Mouse (Mus musculus) megakaryocyte, embryonic 14.5 days (primary cell): ENCODE results near the gene Guk1. TPM values are rescaled to one million over a fixed set of nuclear protein-coding genes. Genes with fewer than 3 reads are reported as not detected.
"Not testable (repeated sequence)": the region's sequence is repeated elsewhere in the genome, so short reads cannot be mapped to it uniquely, and the experiment has no call there.

Source experiments
- H3K27me3 ChIP-seq: replicated peaks from 2 replicates; pipeline ENCODE3; 2012; ENCODE audit warnings: inconsistent platforms
- H3K36me3 ChIP-seq: replicated peaks from 2 replicates; pipeline ENCODE3; 2012; ENCODE audit warnings: low read length, inconsistent platforms, mixed read lengths
- H3K4me1 ChIP-seq: 2 replicates; pipeline ENCODE4 v1.6.1; 2012; ENCODE audit warnings: inconsistent platforms
- H3K4me3 ChIP-seq: replicated peaks from 2 replicates; pipeline ENCODE3; 2012; ENCODE audit warnings: moderate library complexity, mild to moderate bottlenecking, inconsistent platforms
- H3K9me3 ChIP-seq: 2 replicates; pipeline ENCODE4 v1.6.1; 2012; ENCODE audit warnings: inconsistent platforms
- FLI1 ChIP-seq: IDR thresholded peaks from 2 replicates; pipeline ENCODE4 v1.6.1; 2012; ENCODE audit warnings: low read length, inconsistent platforms, mixed read lengths
- GATA1 ChIP-seq: IDR thresholded peaks from 3 replicates; pipeline ENCODE4 v1.6.1; 2012; ENCODE audit warnings: mixed read lengths, low read length, inconsistent platforms, borderline replicate concordance
- polyA plus RNA-seq: library from polyadenylated mRNA; stranded (reverse); fragments of >175 nt; gene quantifications from 2 replicates; pipeline ENCODE4 v1.2.3, GENCODE M21; 2012; ENCODE audit warnings: low replicate concordance; ENCODE audit not compliant: insufficient read depth

Gene Guk1
- polyA plus RNA-seq, 1 experiment, result 19.3 TPM

GRCm38 (mm10) chr11:59226251-59226650 is 34.2 kb upstream of the Guk1 start:
- Histone ChIP-seq H3K4me1 (peaks cover 84% of the 10 kb centered on the region), H3K4me3 (peak overlapping the region; percentile 92), H3K36me3 (peaks cover 32% of the 10 kb centered on the region), H3K9me3 (no peaks in the 10 kb centered on the region), H3K27me3 (no peaks in the 10 kb centered on the region)
- TF ChIP-seq GATA1 (no peak), FLI1 (no peak)

- TF ChIP-seq GATA1, result no peak
- TF ChIP-seq FLI1, result no peak
- Histone ChIP-seq H3K36me3 (peaks cover 43% of the 10 kb centered on the region), H3K4me3 (peak overlapping the region; percentile 40), H3K27me3 (no peaks in the 10 kb centered on the region), H3K9me3 (no peaks in the 10 kb centered on the region), H3K4me1 (peaks cover 88% of the 10 kb centered on the region)
These were observed 33.2 kb upstream of the Guk1 start for GRCm38 (mm10) chr11:59225167-59225566.

- H3K4me1 ChIP-seq, result peaks cover 88% of the 10 kb centered on the region
- no peaks in the 10 kb centered on the region for H3K9me3 ChIP-seq
- no peak overlapping the region for H3K4me3 ChIP-seq
- TF ChIP-seq GATA1 (no peak), FLI1 (no peak)
- no peaks in the 10 kb centered on the region for H3K27me3 ChIP-seq
- H3K36me3 ChIP-seq, result peaks cover 50% of the 10 kb centered on the region
These were observed 32.5 kb upstream of the Guk1 start for GRCm38 (mm10) chr11:59224470-59224869.

GRCm38 (mm10) chr11:59224025-59224424 is 32.0 kb upstream of the Guk1 start:
- peaks cover 54% of the 10 kb centered on the region for H3K36me3 ChIP-seq
- TF ChIP-seq FLI1 (no peak), GATA1 (no peak)
- H3K9me3 ChIP-seq, result no peaks in the 10 kb centered on the region
- H3K4me1 ChIP-seq, result peaks cover 88% of the 10 kb centered on the region
- H3K27me3 ChIP-seq, result no peaks in the 10 kb centered on the region
- H3K4me3 ChIP-seq, result peak overlapping the region; percentile 80

- peaks cover 98% of the 10 kb centered on the region for H3K4me1 ChIP-seq
- no peaks in the 10 kb centered on the region for H3K9me3 ChIP-seq
- H3K27me3 ChIP-seq, result no peaks in the 10 kb centered on the region
- H3K4me3 ChIP-seq, result peak overlapping the region; percentile 9
- H3K36me3 ChIP-seq, result peaks cover 69% of the 10 kb centered on the region
- TF ChIP-seq GATA1 (no peak), FLI1 (no peak)
These were observed 30.3 kb upstream of the Guk1 start for GRCm38 (mm10) chr11:59222306-59222705.

GRCm38 (mm10) chr11:59221604-59222003 is 29.6 kb upstream of the Guk1 start:
- Histone ChIP-seq H3K4me1 (peaks cover 99% of the 10 kb centered on the region), H3K36me3 (peaks cover 69% of the 10 kb centered on the region), H3K9me3 (no peaks in the 10 kb centered on the region), H3K27me3 (no peaks in the 10 kb centered on the region), H3K4me3 (no peak overlapping the region)
- TF ChIP-seq FLI1, result no peak
- TF ChIP-seq GATA1, result no peak

- Histone ChIP-seq H3K4me1 (peaks cover 98% of the 10 kb centered on the region), H3K9me3 (no peaks in the 10 kb centered on the region), H3K36me3 (peaks cover 86% of the 10 kb centered on the region), H3K4me3 (no peak overlapping the region), H3K27me3 (no peaks in the 10 kb centered on the region)
- TF ChIP-seq FLI1, result no peak
- TF ChIP-seq GATA1, result no peak
These were observed 27.1 kb upstream of the Guk1 start for GRCm38 (mm10) chr11:59219064-59219463.

GRCm38 (mm10) chr11:59218389-59218998 is 26.5 kb upstream of the Guk1 start:
- H3K9me3 ChIP-seq, result no peaks in the 10 kb centered on the region
- H3K27me3 ChIP-seq, result no peaks in the 10 kb centered on the region
- no peak overlapping the region for H3K4me3 ChIP-seq
- H3K4me1 ChIP-seq, result peaks cover 96% of the 10 kb centered on the region
- H3K36me3 ChIP-seq, result peaks cover 85% of the 10 kb centered on the region
- TF ChIP-seq FLI1, result no peak
- TF ChIP-seq GATA1, result no peak

- H3K27me3 ChIP-seq, result no peaks in the 10 kb centered on the region
These were observed 24.9 kb upstream of the Guk1 start for GRCm38 (mm10) chr11:59216955-59217354.

GRCm38 (mm10) chr11:59212892-59213494 is 21.0 kb upstream of the Guk1 start:
- peaks cover 89% of the 10 kb centered on the region for H3K4me1 ChIP-seq

More at GRCm38 (mm10) chr11:59216955-59217354, 24.9 kb upstream of the Guk1 start:
- Histone ChIP-seq H3K4me3 (peak overlapping the region; percentile 62), H3K9me3 (no peaks in the 10 kb centered on the region), H3K4me1 (peaks cover 94% of the 10 kb centered on the region), H3K36me3 (peaks cover 83% of the 10 kb centered on the region)
- TF ChIP-seq GATA1, result no peak
- no peak for TF ChIP-seq FLI1

GRCm38 (mm10) chr11:59212320-59212719 is 20.3 kb upstream of the Guk1 start:
- not testable (repeated sequence) for H3K27me3 ChIP-seq, H3K4me3 ChIP-seq, H3K9me3 ChIP-seq
- Histone ChIP-seq H3K4me1 (peaks cover 89% of the 10 kb centered on the region), H3K36me3 (peaks cover 65% of the 10 kb centered on the region)

More at GRCm38 (mm10) chr11:59212892-59213494, 21.0 kb upstream of the Guk1 start:
- Histone ChIP-seq H3K4me3 (no peak overlapping the region), H3K27me3 (no peaks in the 10 kb centered on the region), H3K36me3 (peaks cover 70% of the 10 kb centered on the region), H3K9me3 (no peaks in the 10 kb centered on the region)
- TF ChIP-seq GATA1, result no peak
- no peak for TF ChIP-seq FLI1

GRCm38 (mm10) chr11:59211561-59211960 is 19.5 kb upstream of the Guk1 start:
- H3K4me3 ChIP-seq, H3K9me3 ChIP-seq, H3K27me3 ChIP-seq: not testable (repeated sequence)
- Histone ChIP-seq H3K4me1 (peaks cover 82% of the 10 kb centered on the region), H3K36me3 (peaks cover 67% of the 10 kb centered on the region)
